Mouse (Mus musculus) neural tube, embryonic 14.5 days (tissue): Measurements from ENCODE around the gene Sirt4. TPM values are rescaled to one million over a fixed set of nuclear protein-coding genes. Genes with fewer than 3 reads are reported as not detected.
"Not testable (repeated sequence)": the region's sequence is repeated elsewhere in the genome, so short reads cannot be mapped to it uniquely, and the experiment has no call there.

Experiments used
- ATAC-seq: fragments of 200-750 bp; cut with Nextera tagmentation; 2 replicates; pipeline ENCODE4 v1.8.0; 2017; ENCODE audit warnings: low read depth, mild to moderate bottlenecking, moderate TSS enrichment, moderate library complexity
- H3K27ac ChIP-seq: fragments of 300-500 bp; sonication (generic); 2 replicates; pipeline ENCODE4 v1.5.1; 2014; ENCODE audit warnings: low read depth, mild to moderate bottlenecking, control low read depth, low read length, moderate library complexity, mixed read lengths
- H3K27me3 ChIP-seq: fragments of 300-500 bp; sonication (generic); 2 replicates; pipeline ENCODE4 v1.6.1; 2014; ENCODE audit warnings: low read length; ENCODE audit not compliant: control insufficient read depth, insufficient read depth
- H3K36me3 ChIP-seq: fragments of 300-500 bp; sonication (generic); 2 replicates; pipeline ENCODE4 v1.6.1; 2014; ENCODE audit warnings: low read length, mixed read lengths; ENCODE audit not compliant: control insufficient read depth, insufficient read depth
- H3K4me1 ChIP-seq: fragments of 300-500 bp; sonication (generic); 2 replicates; pipeline ENCODE4 v1.6.1; 2014; ENCODE audit warnings: low read length; ENCODE audit not compliant: control insufficient read depth, insufficient read depth
- H3K4me2 ChIP-seq: fragments of 300-500 bp; sonication (generic); 2 replicates; pipeline ENCODE4 v1.6.1; 2014; ENCODE audit warnings: mild to moderate bottlenecking, low read depth, low read length, control low read depth
- H3K4me3 ChIP-seq: fragments of 300-500 bp; sonication (generic); 2 replicates; pipeline ENCODE4 v1.5.1; 2014; ENCODE audit warnings: low read depth, low read length, control low read depth, mixed read lengths
- H3K9ac ChIP-seq: fragments of 300-500 bp; sonication (generic); replicated peaks from 2 replicates; pipeline ENCODE4 v1.6.1; 2014; ENCODE audit warnings: low read depth, mild to moderate bottlenecking, control low read depth, low read length, mixed read lengths
- H3K9me3 ChIP-seq: fragments of 300-500 bp; sonication (generic); 2 replicates; pipeline ENCODE4 v1.6.1; 2016; ENCODE audit warnings: low read length; ENCODE audit not compliant: control insufficient read depth
- WGBS: fragments of 180-500 bp; shearing (Covaris S2); extraction: QIAGEN DNeasy Blood & Tissue Kit; methylation state at CpG from one replicate; pipeline ENCODE4 v1.1.7; 2014; 5-methylcytosine and 5-hydroxymethylcytosine counted together
- polyA plus RNA-seq: library from polyadenylated mRNA; unstranded; fragments of >200 nt; fragmentation: Nextera tagmentation; extraction: Ambion mirVana; gene quantifications from 2 replicates; pipeline ENCODE4 v1.2.1, GENCODE M21; 2014

The Sirt4 gene
- polyA plus RNA-seq, 1 experiment from 2014 or later: 32.6 TPM

DNA sequence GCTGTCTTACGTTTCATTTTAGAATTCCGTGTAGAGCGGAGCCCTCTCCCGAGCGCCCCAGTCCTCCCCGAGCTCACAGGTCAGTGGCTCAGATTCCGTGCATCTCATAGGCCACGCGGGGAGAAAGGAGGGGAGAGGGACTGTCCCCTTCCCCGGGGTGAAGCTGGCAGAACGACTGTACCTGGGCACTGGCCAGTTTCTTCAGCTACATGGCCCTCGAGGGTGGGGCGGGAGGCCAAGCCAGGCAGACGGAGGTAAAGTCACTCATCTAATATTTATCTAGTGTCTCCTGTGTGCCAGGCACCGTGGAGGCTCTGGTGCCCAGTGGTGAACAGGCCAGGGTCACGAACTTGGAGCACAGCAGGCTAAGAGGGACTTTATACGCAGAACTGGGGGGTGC, 37.4 kb downstream of the Sirt4 start:
- 86% methylated on average over 17 of the region's 17 CpGs for WGBS
- H3K4me1 ChIP-seq: no peaks in the 10 kb centered on the region
- no peak for ATAC-seq

DNA sequence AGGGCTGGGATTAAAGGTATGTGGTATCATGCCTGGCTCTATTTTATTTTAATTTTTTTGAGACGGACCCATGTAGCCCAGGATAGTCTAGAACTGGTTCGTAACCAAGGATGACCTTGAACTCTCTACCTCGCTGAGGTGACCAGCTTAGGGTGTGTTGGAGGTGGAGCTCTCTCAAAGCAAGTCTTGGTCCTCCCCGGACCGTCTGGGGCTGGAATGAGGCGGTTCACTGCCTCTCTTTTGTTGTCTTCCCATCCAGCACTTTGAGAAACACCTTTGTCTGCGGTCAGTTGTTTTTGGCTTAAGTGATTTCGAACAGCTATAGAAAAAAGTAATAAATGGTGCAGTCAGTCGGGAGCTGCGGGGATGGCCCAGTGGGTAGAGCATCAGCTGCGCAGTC, 40.4 kb downstream of the Sirt4 start:
- no peak overlapping the region for H3K9ac ChIP-seq
- no peaks in the 10 kb centered on the region for H3K4me1 ChIP-seq
- no peak overlapping the region for H3K4me3 ChIP-seq
- 83% methylated on average over 11 of the region's 11 CpGs for WGBS
- H3K27ac ChIP-seq: no peak overlapping the region
- peaks cover 54% of the 10 kb centered on the region for H3K36me3 ChIP-seq
- H3K27me3 ChIP-seq: no peaks in the 10 kb centered on the region
- no peak for ATAC-seq
- H3K4me2 ChIP-seq: no peak overlapping the region
- H3K9me3 ChIP-seq: no peaks in the 10 kb centered on the region

More for the DNA sequence above, 37.4 kb downstream of the Sirt4 start:
- Histone ChIP-seq H3K9ac (no peak overlapping the region), H3K27me3 (no peaks in the 10 kb centered on the region), H3K4me3 (no peak overlapping the region), H3K36me3 (peaks cover 66% of the 10 kb centered on the region), H3K4me2 (no peak overlapping the region), H3K27ac (no peak overlapping the region), H3K9me3 (no peaks in the 10 kb centered on the region)

DNA sequence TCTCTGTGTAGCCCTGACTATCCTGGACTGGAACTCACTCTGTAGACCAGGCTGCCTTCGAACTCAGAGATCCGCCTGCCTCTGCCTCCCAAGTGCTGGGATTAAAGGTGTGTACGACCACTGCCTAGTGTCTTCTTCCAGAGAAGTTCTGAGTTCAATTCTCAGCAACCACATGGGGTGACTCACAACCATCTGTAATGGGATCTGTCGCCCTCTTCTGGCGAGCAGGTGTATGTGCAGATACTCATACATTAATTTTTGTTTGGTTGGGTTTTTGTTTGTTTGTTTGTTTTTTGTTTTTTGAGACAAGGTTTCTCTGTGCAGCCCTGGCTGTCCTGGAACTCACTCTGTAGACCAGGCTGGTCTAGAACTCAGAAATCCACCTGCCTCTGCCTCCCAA, 41.9 kb downstream of the Sirt4 start:
- not testable (repeated sequence) for H3K4me3 ChIP-seq, ATAC-seq, H3K4me2 ChIP-seq, H3K9ac ChIP-seq, H3K9me3 ChIP-seq, H3K27me3 ChIP-seq, H3K27ac ChIP-seq
- Histone ChIP-seq H3K4me1 (peaks cover 12% of the 10 kb centered on the region), H3K36me3 (peaks cover 60% of the 10 kb centered on the region)
- WGBS: 75% methylated on average over 5 of the region's 5 CpGs

DNA sequence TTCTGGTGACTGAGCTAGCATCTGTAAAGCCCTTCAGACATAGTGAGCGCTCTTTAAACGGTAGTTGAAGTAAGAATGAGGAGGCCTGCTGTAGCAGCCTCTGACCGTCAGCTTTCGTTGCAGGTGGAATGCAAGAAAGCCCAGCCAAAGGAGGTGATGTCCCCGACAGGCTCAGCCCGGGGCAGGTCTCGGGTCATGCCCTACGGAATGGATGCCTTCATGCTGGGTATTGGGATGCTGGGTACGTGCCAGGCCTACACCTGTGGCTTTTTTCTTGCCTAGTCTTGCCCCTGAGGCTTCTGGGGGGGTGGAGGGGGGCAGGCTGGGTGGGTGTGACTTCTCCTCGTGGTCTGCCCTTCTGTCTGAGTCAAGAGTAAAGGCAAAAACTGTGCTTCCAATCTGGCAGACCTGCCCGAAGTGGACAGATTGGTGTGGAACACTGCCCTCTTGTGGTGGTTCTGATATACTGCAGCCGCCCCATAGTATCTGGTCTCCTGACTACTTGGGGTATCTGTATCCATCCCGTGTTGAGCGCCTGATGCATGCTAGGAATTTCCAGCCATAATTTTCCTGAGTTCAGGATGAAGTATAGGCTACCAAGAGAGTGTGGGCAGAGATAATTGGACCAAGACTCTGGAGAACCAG, 43.2 kb downstream of the Sirt4 start:
- H3K4me1 ChIP-seq: peaks cover 25% of the 10 kb centered on the region
- H3K27me3 ChIP-seq: no peaks in the 10 kb centered on the region
- H3K4me3 ChIP-seq: no peak overlapping the region
- 37% methylated on average over 14 of the region's 14 CpGs for WGBS
- H3K27ac ChIP-seq: 0 out of 2 replicates have a peak overlapping the region, but pooled peaks have one; percentile 16
- ATAC-seq: no peak
- no peaks in the 10 kb centered on the region for H3K9me3 ChIP-seq
- peaks cover 54% of the 10 kb centered on the region for H3K36me3 ChIP-seq
- H3K4me2 ChIP-seq: no peak overlapping the region
- H3K9ac ChIP-seq: no peak overlapping the region

DNA sequence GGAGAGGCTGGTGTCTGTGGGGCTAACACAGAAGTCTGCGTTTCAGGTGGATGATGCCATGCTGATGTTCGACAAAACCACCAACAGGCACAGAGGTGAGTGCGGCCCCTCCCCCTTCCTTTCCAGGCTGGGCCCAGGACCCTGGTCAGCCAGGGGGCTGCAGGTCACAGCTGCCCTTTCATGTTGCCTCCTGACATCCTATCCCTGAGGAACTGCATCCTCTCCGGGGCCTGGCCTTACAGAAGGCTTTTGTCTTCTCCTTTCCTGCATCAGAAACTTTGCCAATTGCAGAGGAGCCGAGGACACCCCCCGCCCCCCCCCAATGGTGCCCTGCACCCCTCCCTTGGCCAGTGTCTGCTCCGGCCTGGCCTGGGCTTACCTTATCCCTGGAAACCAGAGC, 45.9 kb downstream of the Sirt4 start:
- peaks cover 35% of the 10 kb centered on the region for H3K36me3 ChIP-seq
- H3K4me1 ChIP-seq: peaks cover 52% of the 10 kb centered on the region

DNA sequence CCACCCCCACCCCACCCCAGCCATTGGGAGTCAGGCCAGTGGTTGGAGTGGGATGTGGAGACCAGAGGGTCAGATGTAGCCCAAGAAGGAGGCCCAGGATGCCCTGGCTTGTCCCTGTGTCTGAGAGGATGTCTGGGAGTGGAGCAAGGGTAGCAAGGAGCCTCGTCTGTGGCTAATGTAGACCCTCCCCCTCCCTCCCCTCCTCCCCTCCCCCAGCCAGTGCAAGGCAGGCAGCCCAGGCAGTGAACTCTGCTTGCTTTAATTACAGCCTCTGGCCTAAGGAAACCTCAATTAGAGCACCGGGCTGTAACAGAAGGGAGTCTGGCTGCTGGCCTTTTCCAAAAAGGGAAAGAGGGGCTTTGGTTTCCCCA, 46.6 kb downstream of the Sirt4 start:
- Histone ChIP-seq H3K9me3 (no peaks in the 10 kb centered on the region), H3K4me3 (no peak overlapping the region), H3K27me3 (no peaks in the 10 kb centered on the region), H3K36me3 (peaks cover 30% of the 10 kb centered on the region), H3K9ac (peak overlapping the region; percentile 28; the same call in 1 of the 2 replicates), H3K4me2 (peak overlapping the region; percentile 20; the same call in 1 of the 2 replicates), H3K4me1 (peaks cover 53% of the 10 kb centered on the region), H3K27ac (peak overlapping the region; percentile 100)
- WGBS: 0% methylated on average over 2 of the region's 2 CpGs
- no peak for ATAC-seq

More for the DNA sequence above, 45.9 kb downstream of the Sirt4 start:
- no peak overlapping the region for H3K4me3 ChIP-seq
- peak overlapping the region; percentile 20; the same call in 1 of the 2 replicates for H3K4me2 ChIP-seq
- H3K9me3 ChIP-seq: no peaks in the 10 kb centered on the region
- ATAC-seq: no peak
- WGBS: 39% methylated on average over 7 of the region's 7 CpGs
- H3K27me3 ChIP-seq: no peaks in the 10 kb centered on the region
- peak overlapping the region; percentile 100; the same call in 1 of the 2 replicates for H3K27ac ChIP-seq
- no peak overlapping the region for H3K9ac ChIP-seq

DNA sequence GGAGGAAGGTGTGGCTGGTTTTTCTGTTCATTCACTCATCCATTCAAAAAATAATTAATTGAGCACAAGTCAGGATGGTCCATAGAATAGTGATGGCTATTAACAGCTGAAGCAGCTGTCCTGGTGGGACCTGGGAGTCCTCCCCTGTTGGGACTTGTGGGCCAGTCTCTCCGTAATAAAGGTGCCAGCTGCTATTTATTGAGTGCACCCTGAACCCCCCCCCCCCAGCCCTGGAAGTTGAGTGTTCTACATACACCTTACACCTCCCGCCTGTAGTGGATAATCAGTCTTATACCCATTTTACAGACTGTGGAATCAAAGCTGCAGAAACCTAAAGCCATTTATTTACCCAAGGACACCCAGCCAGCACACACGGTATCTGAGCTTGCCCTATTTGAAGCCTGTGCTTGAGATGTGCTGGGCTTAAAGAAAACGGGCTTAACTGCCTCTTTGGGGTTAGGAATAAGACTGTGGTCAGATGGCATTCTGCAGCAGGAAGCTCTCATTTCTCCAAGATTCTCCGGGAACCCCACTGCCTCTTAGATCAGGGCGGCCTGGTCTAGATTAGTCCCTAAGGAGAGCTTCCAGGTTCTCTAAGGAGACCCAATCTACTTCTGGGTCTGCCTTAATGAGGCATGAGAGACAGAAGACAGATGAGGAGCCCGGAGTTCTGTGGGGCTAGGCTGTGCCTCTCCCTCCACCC, 47.1 kb downstream of the Sirt4 start:
- WGBS: 16% methylated on average over 7 of the region's 7 CpGs
- no peaks in the 10 kb centered on the region for H3K27me3 ChIP-seq
- peaks cover 58% of the 10 kb centered on the region for H3K4me1 ChIP-seq
- peak overlapping the region; percentile 73; the same call in 1 of the 2 replicates for H3K9ac ChIP-seq
- H3K36me3 ChIP-seq: peaks cover 27% of the 10 kb centered on the region
- peak overlapping the region; percentile 100 for H3K27ac ChIP-seq
- peak overlapping the region; percentile 64 for H3K4me2 ChIP-seq
- H3K4me3 ChIP-seq: no peak overlapping the region
- peak; percentile 3; the same call in 1 of the 2 replicates for ATAC-seq
- H3K9me3 ChIP-seq: no peaks in the 10 kb centered on the region

DNA sequence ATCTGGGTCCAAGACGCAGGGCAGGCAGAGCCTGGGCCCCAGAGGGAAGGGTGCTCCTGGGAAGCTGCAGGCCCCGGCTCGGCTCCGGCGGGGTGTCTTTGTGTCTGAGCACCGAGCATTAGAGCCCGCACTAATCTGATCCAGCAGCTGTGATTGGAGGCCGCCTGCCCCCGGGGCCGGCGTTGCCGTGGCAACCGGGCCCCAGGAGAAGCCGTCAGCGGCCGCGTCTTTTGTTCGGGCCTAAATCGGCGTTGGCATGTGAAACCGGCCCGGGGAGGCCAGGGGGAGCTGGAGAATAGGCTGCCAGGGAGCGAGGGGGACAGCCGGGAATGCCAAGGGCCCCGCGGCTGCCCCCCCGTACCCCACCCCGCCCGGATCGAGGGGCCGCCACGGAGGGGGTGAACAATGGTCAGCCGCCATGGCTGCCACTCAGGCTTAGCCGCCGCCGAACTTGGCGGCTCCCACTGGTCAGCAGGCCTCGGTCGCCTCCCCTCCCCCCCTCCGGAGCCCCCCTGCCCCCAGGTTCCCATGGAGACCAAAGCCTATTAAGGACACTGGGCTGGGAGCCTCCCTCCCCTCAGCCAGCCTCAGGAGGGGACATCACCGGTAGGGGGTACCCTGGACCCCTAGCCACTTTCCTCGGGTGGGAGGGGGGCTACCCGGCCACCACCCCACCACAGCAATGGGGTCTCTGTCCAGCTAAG, 48.0 kb downstream of the Sirt4 start:
- peak overlapping the region; percentile 73 for H3K9ac ChIP-seq
- H3K4me2 ChIP-seq: peak overlapping the region; percentile 64
- under 1% methylated on average over 30 of the region's 43 CpGs for WGBS
- peaks cover 66% of the 10 kb centered on the region for H3K4me1 ChIP-seq
- H3K4me3 ChIP-seq: peak overlapping the region; percentile 29
- H3K9me3 ChIP-seq: no peaks in the 10 kb centered on the region
- peaks cover 23% of the 10 kb centered on the region for H3K36me3 ChIP-seq
- H3K27me3 ChIP-seq: no peaks in the 10 kb centered on the region
- ATAC-seq: peak; percentile 90
- H3K27ac ChIP-seq: peak overlapping the region; percentile 100
